Mouse (Mus musculus): Measurements from ENCODE around the gene Hnrnpm. TPM values are rescaled to one million over a fixed set of nuclear protein-coding genes. Genes with fewer than 3 reads are reported as not detected.

Hnrnpm gene
- total RNA-seq, 2 experiments from 2014 or later = 79.1 to 95.6 TPM

DNA sequence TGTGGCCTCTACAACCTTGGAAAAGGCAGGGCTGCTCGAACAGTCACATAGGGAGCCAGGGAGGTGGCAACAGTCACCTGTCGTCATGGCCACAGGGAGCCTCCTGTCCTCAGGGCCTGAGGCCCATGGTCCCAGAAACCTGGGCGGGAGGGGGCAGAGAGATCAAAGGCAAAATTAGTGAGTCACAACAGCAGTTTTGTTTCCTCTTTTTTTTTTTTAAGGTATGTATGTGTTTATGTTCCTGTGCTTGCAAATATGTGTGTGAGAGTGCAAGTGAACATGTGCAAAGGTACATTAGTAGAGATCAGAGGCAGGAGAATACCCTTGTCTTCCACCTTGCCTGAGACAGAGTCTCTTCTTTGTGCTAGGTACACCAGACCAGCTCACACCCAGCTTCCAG, 23.2 kb upstream of the Hnrnpm start:
- no peak overlapping the region for H3K4me3 ChIP-seq
- H3K27ac ChIP-seq = no peak overlapping the region
- intact Hi-C loops (cut with DNase I) = no loop called here
- no peak for TF ChIP-seq CTCF (IDR thresholded peaks at IDR 0.05)
- DNase-seq = no peak

GRCm38 (mm10) chr17:33703091-33703490, 16.4 kb upstream of the Hnrnpm start:
- no peak overlapping the region for H3K27ac ChIP-seq
- TF ChIP-seq CTCF (IDR thresholded peaks at IDR 0.05) = no peak
- intact Hi-C loops (cut with DNase I) = no loop called here

GRCm38 (mm10) chr17:33702178-33702577, 15.5 kb upstream of the Hnrnpm start:
- Histone ChIP-seq H3K4me3 (no peak overlapping the region), H3K27ac (no peak overlapping the region)
- DNase-seq = no peak
- intact Hi-C loops (cut with DNase I) = no loop called here
- TF ChIP-seq CTCF (IDR thresholded peaks at IDR 0.05) = no peak

More at GRCm38 (mm10) chr17:33703091-33703490, 16.4 kb upstream of the Hnrnpm start:
- no peak overlapping the region for H3K4me3 ChIP-seq
- DNase-seq = no peak

GRCm38 (mm10) chr17:33695471-33695870, 8.8 kb upstream of the Hnrnpm start:
- intact Hi-C loops (cut with DNase I) = no loop called here
- no peak overlapping the region for H3K27ac ChIP-seq
- TF ChIP-seq CTCF (IDR thresholded peaks at IDR 0.05) = no peak
- H3K4me3 ChIP-seq = no peak overlapping the region
- DNase-seq = no peak

GRCm38 (mm10) chr17:33685249-33685653, 1.4 kb downstream of the Hnrnpm start:
- intact Hi-C loops (cut with DNase I) = no loop called here
- TF ChIP-seq CTCF (IDR thresholded peaks at IDR 0.05) = no peak
- Histone ChIP-seq H3K4me3 (peak overlapping the region; percentile 76), H3K27ac (peak overlapping the region; percentile 95)
- DNase-seq = peak; percentile 99

- peak; percentile 75 for DNase-seq
- Histone ChIP-seq H3K27ac (peak overlapping the region; percentile 95), H3K4me3 (peak overlapping the region; percentile 76)
- peak; percentile 55 for TF ChIP-seq CTCF (IDR thresholded peaks at IDR 0.05)
- intact Hi-C loops (cut with DNase I) = loop anchor here (5.0 kb wide), 1 partner anchor 143 kb away; no protein-coding TSS in a partner anchor
These were observed 1.9 kb downstream of the Hnrnpm start for GRCm38 (mm10) chr17:33684671-33685231.

- DNase-seq = no peak
- no peak overlapping the region; the same call in 1 of the 2 replicates for H3K4me3 ChIP-seq
- no peak for TF ChIP-seq CTCF (IDR thresholded peaks at IDR 0.05)
- intact Hi-C loops (cut with DNase I) = loop anchor here (5.0 kb wide), 1 partner anchor 146 kb away; no protein-coding TSS in a partner anchor
- H3K27ac ChIP-seq = no peak overlapping the region
These were observed 4.9 kb downstream of the Hnrnpm start for GRCm38 (mm10) chr17:33681767-33682166.

DNA sequence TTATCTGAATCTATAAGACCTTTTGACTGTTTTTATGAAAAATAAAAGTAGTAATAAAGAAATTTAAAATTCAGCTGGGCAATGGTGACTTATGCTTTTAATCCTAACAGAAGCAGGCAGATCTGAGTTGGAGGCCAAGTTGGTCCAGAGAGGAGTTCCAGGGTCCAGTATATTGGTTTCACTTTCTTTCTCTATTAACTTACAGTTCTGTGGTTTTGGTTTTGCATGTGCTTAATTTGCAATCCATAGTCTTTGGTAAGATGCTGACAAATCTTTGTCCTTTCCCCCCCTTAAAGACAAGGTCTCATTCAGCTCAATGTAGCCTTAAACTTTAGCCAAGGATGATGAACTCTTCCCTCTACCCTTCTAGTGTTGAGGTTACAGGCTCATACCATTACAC, 7.9 kb downstream of the Hnrnpm start:
- H3K27ac ChIP-seq = no peak overlapping the region
- intact Hi-C loops (cut with DNase I) = no loop called here
- no peak for DNase-seq

DNA sequence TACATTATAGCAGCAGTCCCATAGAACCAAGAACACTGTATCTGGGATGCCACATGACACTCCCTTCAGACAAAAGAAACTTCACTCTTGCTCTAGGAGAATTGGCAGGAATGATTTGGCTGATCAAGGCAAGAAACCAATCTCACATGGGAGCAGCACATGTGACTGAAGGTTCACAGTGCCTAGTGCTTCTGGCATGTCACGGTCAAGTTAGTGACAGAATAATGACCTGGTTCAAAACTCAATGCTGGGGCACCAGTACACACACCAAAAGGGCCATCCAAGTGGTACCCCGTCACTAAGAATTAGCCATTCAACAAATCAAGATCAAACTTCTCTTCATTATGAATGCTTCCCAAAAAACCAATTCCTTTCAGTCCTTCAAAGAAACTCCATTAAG, 10.6 kb downstream of the Hnrnpm start:
- Histone ChIP-seq H3K27ac (peak overlapping the region; percentile 9; the same call in 1 of the 2 replicates), H3K4me3 (no peak overlapping the region)
- intact Hi-C loops (cut with DNase I) = no loop called here
- no peak for TF ChIP-seq CTCF (IDR thresholded peaks at IDR 0.05)
- DNase-seq = no peak

More for the DNA sequence above, 7.9 kb downstream of the Hnrnpm start:
- no peak overlapping the region; the same call in 1 of the 2 replicates for H3K4me3 ChIP-seq
- no peak for TF ChIP-seq CTCF (IDR thresholded peaks at IDR 0.05)

DNA sequence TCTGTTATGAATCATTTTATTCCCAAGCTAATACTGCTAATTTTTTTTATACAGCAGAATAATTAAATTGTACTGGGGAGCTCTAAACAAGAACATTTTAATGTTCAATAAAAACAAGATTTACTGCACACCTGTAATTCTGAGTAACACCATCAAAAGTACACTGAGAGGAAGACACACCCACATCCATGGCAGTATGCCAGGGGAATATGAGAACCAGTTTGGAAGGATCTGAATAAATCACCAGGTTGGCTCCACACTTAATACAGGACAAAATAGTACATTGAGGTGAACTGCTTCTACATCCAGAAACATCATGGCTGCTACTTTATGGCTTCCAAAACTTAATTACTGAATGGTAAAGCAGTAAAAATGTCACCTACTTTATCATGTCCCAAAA, 11.2 kb downstream of the Hnrnpm start:
- peak; percentile 43 for DNase-seq
- Histone ChIP-seq H3K27ac (no peak overlapping the region), H3K4me3 (no peak overlapping the region)
- TF ChIP-seq CTCF (IDR thresholded peaks at IDR 0.05) = no peak
- intact Hi-C loops (cut with DNase I) = no loop called here

GRCm38 (mm10) chr17:33673837-33674236, 12.8 kb downstream of the Hnrnpm start:
- no peak overlapping the region for H3K4me3 ChIP-seq
- H3K27ac ChIP-seq = no peak overlapping the region
- intact Hi-C loops (cut with DNase I) = no loop called here
- TF ChIP-seq CTCF (IDR thresholded peaks at IDR 0.05) = no peak
- no peak for DNase-seq

- no peak overlapping the region for H3K4me3 ChIP-seq
- H3K27ac ChIP-seq = no peak overlapping the region
- intact Hi-C loops (cut with DNase I) = no loop called here
- no peak for TF ChIP-seq CTCF (IDR thresholded peaks at IDR 0.05)
- DNase-seq = no peak
These were observed 17.0 kb downstream of the Hnrnpm start for GRCm38 (mm10) chr17:33669681-33670080.

- Histone ChIP-seq H3K27ac (no peak overlapping the region), H3K4me3 (no peak overlapping the region)
- DNase-seq = no peak
- intact Hi-C loops (cut with DNase I) = no loop called here
- TF ChIP-seq CTCF (IDR thresholded peaks at IDR 0.05) = no peak
These were observed 19.8 kb downstream of the Hnrnpm start for GRCm38 (mm10) chr17:33666813-33667212.

Data from gastrocnemius, adult 2 months (tissue).